Mouse (Mus musculus): ENCODE data around the gene Olfr1124. TPM values are rescaled to one million over a fixed set of nuclear protein-coding genes. Genes with fewer than 3 reads are reported as not detected.

Olfr1124 gene
- total RNA-seq (2023) = not detected in 4 replicates

GRCm38 (mm10) chr2:87429975-87430374 lies at the start of gene Olfr1124:
Olfr1124 (plus strand) TSS chr2:87430275.

GRCm38 (mm10) chr2:87385549-87385948 lies 44.5 kb upstream of the Olfr1124 start, which contains the start of gene Olfr1122:
Olfr1122 (plus strand) TSS chr2:87385849.

GRCm38 (mm10) chr2:87416335-87416734 lies 13.7 kb upstream of the Olfr1124 start, which contains the start of gene Olfr1123:
Olfr1123 (plus strand) TSS chr2:87416635.

GRCm38 (mm10) chr2:87453662-87454061 lies 23.6 kb downstream of the Olfr1124 start, which contains the start of gene Olfr1126:
Olfr1126 (plus strand) TSS chr2:87453962.

Other genes starting within 250 kb of the Olfr1124 start
- not detected in 4 replicates for gene Olfr1112, start 242.5 kb upstream of the Olfr1124 start, total RNA-seq (2023)
- gene Olfr1113, start 221.3 kb upstream of the Olfr1124 start, total RNA-seq (2023) = not detected in 4 replicates
- not detected in 4 replicates for gene Olfr1115, start 182.3 kb upstream of the Olfr1124 start, total RNA-seq (2023)
- gene Olfr1116, start 162.7 kb upstream of the Olfr1124 start, total RNA-seq (2023) = not detected in 4 replicates
- not detected in 4 replicates for gene Olfr1118, start 122.7 kb upstream of the Olfr1124 start, total RNA-seq (2023)
- not detected in 4 replicates for gene Olfr1120, start 75.5 kb upstream of the Olfr1124 start, total RNA-seq (2023)
- not detected in 4 replicates for gene Olfr1121, start 60.4 kb upstream of the Olfr1124 start, total RNA-seq (2023)
- 0.15 to 0.26 TPM in 2 of 4 replicates, not detected in the others for gene Olfr1122, start 44.4 kb upstream of the Olfr1124 start, total RNA-seq (2023)
- gene Olfr1123, start 13.6 kb upstream of the Olfr1124 start, total RNA-seq (2023) = not detected in 4 replicates
- not detected in 4 replicates for gene Olfr1126, start 23.7 kb downstream of the Olfr1124 start, total RNA-seq (2023)
- gene Pramel7, start 66.8 kb downstream of the Olfr1124 start, total RNA-seq (2023) = not detected in 4 replicates
- not detected in 4 replicates for gene Pramel6, start 76.3 kb downstream of the Olfr1124 start, total RNA-seq (2023)
- not detected in 4 replicates for gene Olfr153, start 101.5 kb downstream of the Olfr1124 start, total RNA-seq (2023)
- gene Olfr1128, start 115.3 kb downstream of the Olfr1124 start, total RNA-seq (2023) = not detected in 4 replicates
- gene Olfr1129, start 143.6 kb downstream of the Olfr1124 start, total RNA-seq (2023) = not detected in 4 replicates
- not detected in 4 replicates for gene Olfr1130, start 175.9 kb downstream of the Olfr1124 start, total RNA-seq (2023)
- gene Olfr1131, start 196.8 kb downstream of the Olfr1124 start, total RNA-seq (2023) = not detected in 4 replicates
- not detected in 4 replicates for gene Olfr1132, start 207.3 kb downstream of the Olfr1124 start, total RNA-seq (2023)
- gene Olfr1133, start 217.1 kb downstream of the Olfr1124 start, total RNA-seq (2023) = not detected in 4 replicates
- not detected in 4 replicates for gene Olfr1134, start 228.2 kb downstream of the Olfr1124 start, total RNA-seq (2023)
- gene Olfr1135, start 243.4 kb downstream of the Olfr1124 start, total RNA-seq (2023) = not detected in 4 replicates

All from B cell, adult 62 days (primary cell).